ENCODE assay signal across 23 mouse cellular contexts in the genomic region with DNA sequence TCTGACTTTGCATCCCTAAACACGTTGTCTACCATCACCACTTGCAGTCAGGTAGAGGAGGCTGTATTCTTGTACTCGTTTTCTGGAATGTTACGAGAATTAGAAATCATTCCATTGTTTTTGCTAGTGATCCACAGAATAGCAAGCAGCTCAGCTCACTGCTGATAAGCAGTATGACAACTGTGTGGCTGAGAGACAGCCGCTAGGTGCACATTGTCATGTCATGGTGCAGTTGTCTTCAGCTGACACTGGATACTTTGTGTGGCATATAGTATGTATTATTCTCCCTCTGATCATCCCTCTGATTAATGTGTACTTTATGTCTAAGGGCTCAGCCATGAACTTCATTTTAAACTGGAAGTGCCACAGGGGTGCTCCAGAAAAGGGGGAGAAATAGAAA.
DNase-seq lines count a peak whose midpoint lies in the region; ATAC-seq and TF ChIP-seq lines count a peak whose summit lies in the region.
"Had no signal": no experiment of that assay in that cellular context is flagged by ENCODE, and none has a peak within 500 bp of the region (broad histone marks: within the 10 kb centered on the region; RNA-seq: fewer than 3 reads in every experiment).

No protein-coding gene starts in this region.

- no peak overlapping the region for H3ac ChIP-seq in myocyte (ENCODE audit: control insufficient read depth, insufficient read length)

- no peaks in the 10 kb centered on the region for H3K36me3 ChIP-seq in heart, embryonic 11.5 days (ENCODE audit: control insufficient read depth, insufficient read depth, low read length)
- no peaks in the 10 kb centered on the region for H3K36me3 ChIP-seq in megakaryocyte, embryonic 14.5 days (replicated peaks; ENCODE audit: low read length)
- H3K36me3 ChIP-seq in myocyte (ENCODE audit: control insufficient read depth, insufficient read depth) = no peaks in the 10 kb centered on the region
- H3K36me3 ChIP-seq: embryonic facial prominence, embryonic 10.5 days; embryonic facial prominence, embryonic 12.5 days; forebrain, embryonic 15.5 days; G1E had no signal

- no peaks in the 10 kb centered on the region for H3K9me3 ChIP-seq in heart, embryonic 11.5 days (replicated peaks; ENCODE audit: control insufficient read depth, low read length)
- H3K9me3 ChIP-seq in megakaryocyte, embryonic 14.5 days = no peaks in the 10 kb centered on the region
- H3K9me3 ChIP-seq: embryonic facial prominence, embryonic 10.5 days; embryonic facial prominence, embryonic 12.5 days; forebrain, embryonic 13.5 days; forebrain, embryonic 15.5 days; G1E had no signal

- no peak overlapping the region for H3K27ac ChIP-seq in heart, embryonic 11.5 days (ENCODE audit: low read depth, low read length)
- H3K27ac ChIP-seq: embryonic facial prominence, embryonic 10.5 days; embryonic facial prominence, embryonic 12.5 days; forebrain, embryonic 13.5 days; forebrain, embryonic 15.5 days had no signal

- H3K27me3 ChIP-seq in heart, embryonic 11.5 days (ENCODE audit: control insufficient read depth, insufficient read depth, low read length) = no peaks in the 10 kb centered on the region
- H3K27me3 ChIP-seq in megakaryocyte, embryonic 14.5 days (replicated peaks) = peaks cover 3% of the 10 kb centered on the region
- H3K27me3 ChIP-seq in myocyte (ENCODE audit: control insufficient read depth, insufficient read depth, insufficient read length) = no peaks in the 10 kb centered on the region
- H3K27me3 ChIP-seq: CH12.LX; embryonic facial prominence, embryonic 12.5 days; forebrain, embryonic 13.5 days; forebrain, embryonic 15.5 days; Patski had no signal

- DNase-seq in heart, adult 11 months = peak; percentile 25
- DNase-seq: adrenal gland, adult 8-10 months; adrenal gland, postnatal 14 days; adrenal gland, postnatal 36 days; B cell, adult 2 months; cerebellum, adult 11-12 months; cerebellum, adult 2 months; cerebellum, adult 9-10 months; cerebellum, postnatal 10 days; cerebellum, postnatal 25 days had no signal

- H3K4me2 ChIP-seq in heart, embryonic 11.5 days = no peak overlapping the region
- no peak overlapping the region for H3K4me2 ChIP-seq in myocyte (ENCODE audit: low read depth)
- H3K4me2 ChIP-seq: embryonic facial prominence, embryonic 12.5 days; forebrain, embryonic 13.5 days; forebrain, embryonic 15.5 days had no signal

- no peak overlapping the region for H3K4me3 ChIP-seq in heart, embryonic 11.5 days (ENCODE audit: low read depth, low read length)
- H3K4me3 ChIP-seq in megakaryocyte, embryonic 14.5 days (replicated peaks) = peak overlapping the region; percentile 57
- no peak overlapping the region for H3K4me3 ChIP-seq in myocyte
- H3K4me3 ChIP-seq: embryonic facial prominence, embryonic 10.5 days; embryonic facial prominence, embryonic 12.5 days; forebrain, embryonic 13.5 days; forebrain, embryonic 15.5 days had no signal

- 69% methylated on average over 4 of the region's 4 CpGs for WGBS in heart, embryonic 11.5 days (ENCODE audit: insufficient replicate concordance)

- H3K9ac ChIP-seq in heart, embryonic 11.5 days (ENCODE audit: low read depth, low read length) = no peak overlapping the region
- H3K9ac ChIP-seq: embryonic facial prominence, embryonic 12.5 days; forebrain, embryonic 13.5 days; forebrain, embryonic 15.5 days had no signal

- peaks cover 8% of the 10 kb centered on the region; the same call in 1 of the 2 replicates for H3K4me1 ChIP-seq in heart, embryonic 11.5 days (ENCODE audit: control insufficient read depth, insufficient read depth, low read length)
- peaks cover 22% of the 10 kb centered on the region for H3K4me1 ChIP-seq in megakaryocyte, embryonic 14.5 days
- H3K4me1 ChIP-seq: forebrain, embryonic 13.5 days had no signal

- H3K79me2 ChIP-seq in myocyte (ENCODE audit: control insufficient read depth, insufficient read depth) = no peaks in the 10 kb centered on the region

- no peak for ATAC-seq in heart, embryonic 11.5 days (replicated peaks; ENCODE audit: insufficient number of reproducible peaks, low FRiP score, low TSS enrichment)
- no peak for ATAC-seq in megakaryocyte, adult 5-6 weeks (ENCODE audit: poor library complexity, severe bottlenecking)
- ATAC-seq: activated CD4-positive, CD25-positive, alpha-beta regulatory T cell, adult 4 months; CD4-positive, CD25-positive, alpha-beta regulatory T cell, adult 4 months; forebrain, embryonic 13.5 days; forebrain, embryonic 15.5 days; Patski had no signal

- TF ChIP-seq POLR2A in myocyte (IDR thresholded peaks at IDR 0.05; ENCODE audit: insufficient read length, low read depth) = no peak

TF ChIP-seq in myocyte, 11 proteins besides CTCF, POLR2A, EP300 and RAD21:
- TF ChIP-seq SRF (IDR thresholded peaks at IDR 0.05; ENCODE audit: control insufficient read depth, insufficient read length, low read depth) (no peak), REST (IDR thresholded peaks at IDR 0.05; ENCODE audit: insufficient read depth, insufficient read length) (no peak), CEBPB (IDR thresholded peaks at IDR 0.05; ENCODE audit: insufficient read depth, poor library complexity, severe bottlenecking) (no peak), TCF3 (IDR thresholded peaks at IDR 0.05; ENCODE audit: insufficient read length, low read depth) (peak; percentile 24), MYOD1 (IDR thresholded peaks at IDR 0.05; ENCODE audit: control insufficient read depth in 1 of 3, insufficient read length in 2 of 3, low read depth in 2 of 3) (peak in 2 of 3 experiments; percentile 29 to 51), USF1 (IDR thresholded peaks at IDR 0.05; ENCODE audit: low read depth) (no peak), MYOG (IDR thresholded peaks at IDR 0.05; ENCODE audit: control insufficient read depth in 1 of 3, insufficient read depth in 1 of 3, insufficient read length in 2 of 3, low read depth in 2 of 3) (peak in 2 of 3 experiments; percentile 8 to 70), POLR2AphosphoS2 (IDR thresholded peaks at IDR 0.05; ENCODE audit: insufficient read length, low read depth) (no peak)
